Mouse (Mus musculus) liver, embryonic 14.5 days (tissue): ENCODE measurements at regions not wholly inside any gene's neighbourhood (a gene's known extent, or its start where the extent isn't known, plus 50 kb on each side); places are given as distances from the start of the nearest gene placed in this dataset.

Experiments
- ATAC-seq: fragments of 200-750 bp; cut with Nextera tagmentation; 2 replicates; pipeline ENCODE4 v1.8.0; 2017; ENCODE audit warnings: moderate number of reproducible peaks, mild to moderate bottlenecking, moderate library complexity; ENCODE audit not compliant: insufficient read depth
- DNase-seq, 3 experiments: peaks; one replicate each; pipeline ENCODE4 v3.0.0-alpha.2; 2012 to 2013; ENCODE audit warnings: low read depth in 3 of 3, low spot score in 3 of 3
- H3K27ac ChIP-seq: fragments of 300-500 bp; sonication (generic); 2 replicates; pipeline ENCODE4 v1.5.1; 2014; ENCODE audit warnings: moderate library complexity, mild to moderate bottlenecking, control low read depth, inconsistent platforms
- H3K27me3 ChIP-seq: fragments of 300-500 bp; sonication (generic); 2 replicates; pipeline ENCODE4 v1.6.1; 2014; ENCODE audit warnings: mild to moderate bottlenecking, low read length, moderate library complexity; ENCODE audit not compliant: control insufficient read depth, insufficient read depth
- H3K36me3 ChIP-seq: fragments of 300-500 bp; sonication (generic); replicated peaks from 2 replicates; pipeline ENCODE4 v1.6.1; 2014; ENCODE audit warnings: low read depth; ENCODE audit not compliant: control insufficient read depth, insufficient read depth
- H3K4me1 ChIP-seq, 2 experiments: fragments of 200-500 bp in 1 of 2; fragments of 300-500 bp in 1 of 2; sonication (generic) in 1 of 2; replicated peaks; 2 replicates each; pipeline ENCODE4 v1.6.1; 2012 to 2014; ENCODE audit warnings: antibody characterized with exemption in 1 of 2, inconsistent platforms in 1 of 2, low read length in 1 of 2; ENCODE audit not compliant: control insufficient read depth in 2 of 2, insufficient read depth in 2 of 2
- H3K4me2 ChIP-seq: fragments of 300-500 bp; sonication (generic); 2 replicates; pipeline ENCODE4 v1.6.1; 2014; ENCODE audit warnings: low read depth, mild to moderate bottlenecking, control low read depth, moderate library complexity
- H3K4me3 ChIP-seq, 2 experiments: fragments of 200-500 bp in 1 of 2; fragments of 300-500 bp in 1 of 2; sonication (generic) in 1 of 2; 2 replicates each; pipeline ENCODE4 v1.5.1; 2012 to 2014; ENCODE audit warnings: low read depth in 2 of 2, low read length in 2 of 2, mild to moderate bottlenecking in 2 of 2, control low read depth in 1 of 2, inconsistent platforms in 1 of 2, moderate library complexity in 1 of 2; ENCODE audit not compliant: insufficient read depth in 1 of 2
- H3K9ac ChIP-seq: fragments of 300-500 bp; sonication (generic); replicated peaks from 2 replicates; pipeline ENCODE4 v1.6.1; 2014; ENCODE audit warnings: mild to moderate bottlenecking, control low read depth, moderate library complexity
- H3K9me3 ChIP-seq: fragments of 300-500 bp; sonication (generic); 2 replicates; pipeline ENCODE4 v1.6.1; 2016; ENCODE audit warnings: low read length, mixed read lengths; ENCODE audit not compliant: control insufficient read depth
- CTCF ChIP-seq: IDR thresholded peaks from 2 replicates; pipeline ENCODE4 v1.5.1; 2016; ENCODE audit warnings: antibody characterized with exemption, low read depth, control low read depth
- EP300 ChIP-seq: IDR thresholded peaks from 2 replicates; pipeline ENCODE4 v1.6.1; 2016; ENCODE audit warnings: antibody characterized with exemption, low read depth
- WGBS: fragments of 180-500 bp; shearing (Covaris S2); extraction: QIAGEN DNeasy Blood & Tissue Kit; methylation state at CpG from one replicate; pipeline ENCODE4 v1.1.7; 2014; ENCODE audit not compliant: insufficient replicate concordance; 5-methylcytosine and 5-hydroxymethylcytosine counted together

DNA sequence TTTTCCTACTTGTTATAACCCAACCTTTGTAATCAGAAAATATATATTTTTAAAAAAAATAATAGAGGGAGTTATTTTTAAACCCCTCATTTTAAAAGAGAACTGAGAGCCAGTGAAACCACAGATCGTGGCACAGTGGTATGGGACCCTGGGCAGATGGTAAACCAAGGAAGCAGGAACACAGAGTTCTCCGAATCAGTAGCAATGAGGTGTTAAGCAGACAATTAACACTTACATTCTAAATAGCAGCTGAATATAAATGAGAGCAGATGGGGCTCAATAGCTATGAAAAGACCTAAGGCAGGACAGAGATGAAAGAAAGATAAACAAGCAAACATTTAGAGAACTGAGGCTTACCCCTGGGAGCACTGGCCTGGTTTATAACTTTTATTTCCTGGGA, 116.8 kb downstream of the Fam114a2 start:
- H3K4me2 ChIP-seq, result no peak overlapping the region
- no peak overlapping the region for H3K4me3 ChIP-seq
- H3K36me3 ChIP-seq, result no peaks in the 10 kb centered on the region
- no peak overlapping the region for H3K9ac ChIP-seq
- no peaks in the 10 kb centered on the region for H3K9me3 ChIP-seq
- ATAC-seq (no peak), DNase-seq (no peak)
- no peak overlapping the region for H3K27ac ChIP-seq
- TF ChIP-seq EP300 (no peak), CTCF (no peak)
- 30% methylated on average over 2 of the region's 2 CpGs for WGBS
- no peaks in the 10 kb centered on the region for H3K4me1 ChIP-seq
- no peaks in the 10 kb centered on the region for H3K27me3 ChIP-seq

DNA sequence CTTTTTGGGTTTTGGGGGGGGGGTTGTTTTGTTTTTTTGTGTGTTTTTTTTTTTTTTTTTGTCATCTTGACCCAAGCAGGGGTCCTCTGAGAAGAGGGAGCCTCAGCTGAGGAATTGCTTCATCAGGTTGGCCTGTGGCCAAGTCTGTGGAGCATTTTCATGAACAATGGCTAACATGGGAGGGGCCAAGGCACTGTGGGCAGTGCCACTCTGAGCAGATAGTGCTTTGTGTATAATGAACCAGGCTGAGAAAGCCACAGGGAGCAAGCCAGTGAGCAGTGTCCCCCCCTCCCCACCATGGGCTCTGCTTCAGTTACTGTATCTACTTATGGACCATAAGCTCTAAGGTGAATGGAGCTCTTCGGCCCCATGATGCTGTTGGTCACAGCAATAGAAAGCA, 119.1 kb downstream of the Fam114a2 start:
- no peak overlapping the region for H3K9ac ChIP-seq
- TF ChIP-seq CTCF (no peak), EP300 (no peak)
- H3K4me2 ChIP-seq, result no peak overlapping the region
- no peaks in the 10 kb centered on the region for H3K4me1 ChIP-seq
- H3K27ac ChIP-seq, result no peak overlapping the region
- no peaks in the 10 kb centered on the region for H3K36me3 ChIP-seq
- 55% methylated on average over 1 of the region's 1 CpGs for WGBS
- H3K27me3 ChIP-seq, result no peaks in the 10 kb centered on the region
- no peak for DNase-seq
- no peaks in the 10 kb centered on the region for H3K9me3 ChIP-seq
- H3K4me3 ChIP-seq, result no peak overlapping the region
- ATAC-seq, result no peak

DNA sequence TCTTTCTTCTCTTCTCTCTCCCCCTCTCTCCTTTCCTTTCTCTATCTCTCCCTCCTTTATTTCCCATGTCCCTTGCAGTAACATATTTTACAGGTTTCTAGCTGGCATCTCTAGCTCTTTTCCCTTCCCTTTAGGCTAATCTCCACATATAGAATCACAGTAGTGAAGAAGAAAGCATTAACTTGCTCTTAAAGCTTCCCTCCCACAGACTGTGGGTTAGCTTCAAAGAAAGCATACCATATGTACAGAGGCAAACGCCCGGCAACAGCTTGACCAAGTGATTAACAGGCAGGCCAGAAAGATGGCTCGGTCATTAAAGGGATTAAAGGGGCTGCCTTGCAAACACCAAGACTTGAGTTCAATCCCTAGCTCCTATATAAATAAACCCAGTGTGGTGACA, 122.0 kb downstream of the Fam114a2 start:
- no peak overlapping the region for H3K27ac ChIP-seq
- no peaks in the 10 kb centered on the region for H3K9me3 ChIP-seq
- no peak for ATAC-seq
- WGBS, result 42% methylated on average over 3 of the region's 3 CpGs
- TF ChIP-seq CTCF (no peak), EP300 (no peak)
- DNase-seq, result no peak
- no peak overlapping the region for H3K4me3 ChIP-seq
- H3K9ac ChIP-seq, result no peak overlapping the region
- H3K4me1 ChIP-seq, result no peaks in the 10 kb centered on the region
- H3K4me2 ChIP-seq, result no peak overlapping the region
- no peaks in the 10 kb centered on the region for H3K36me3 ChIP-seq
- H3K27me3 ChIP-seq, result no peaks in the 10 kb centered on the region

DNA sequence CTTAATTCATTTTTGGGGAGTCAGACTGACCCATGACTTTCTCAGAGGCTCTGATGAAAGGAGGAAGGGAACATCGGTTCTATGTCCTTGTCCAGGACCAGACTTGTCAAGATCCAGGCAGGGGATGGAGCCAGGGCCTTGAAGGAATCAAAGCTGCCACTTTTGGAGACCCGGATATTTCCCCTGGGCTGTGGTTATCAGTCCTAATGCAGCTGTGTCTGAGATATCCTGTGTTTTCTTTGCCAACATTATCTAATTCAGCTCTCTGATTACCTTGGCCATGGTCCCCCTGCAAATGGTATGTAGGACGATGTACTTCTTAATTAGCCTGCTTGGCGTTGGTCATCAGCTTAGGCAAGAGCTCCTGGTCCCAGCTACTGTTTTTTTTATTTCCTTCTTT, 127.6 kb downstream of the Fam114a2 start:
- no peak overlapping the region for H3K27ac ChIP-seq
- DNase-seq (no peak), ATAC-seq (no peak)
- no peaks in the 10 kb centered on the region for H3K9me3 ChIP-seq
- no peak overlapping the region for H3K4me2 ChIP-seq
- H3K36me3 ChIP-seq, result no peaks in the 10 kb centered on the region
- H3K4me3 ChIP-seq, result no peak overlapping the region
- no peaks in the 10 kb centered on the region for H3K27me3 ChIP-seq
- TF ChIP-seq EP300, result no peak
- no peak for TF ChIP-seq CTCF
- no peaks in the 10 kb centered on the region for H3K4me1 ChIP-seq
- no peak overlapping the region for H3K9ac ChIP-seq
- 31% methylated on average over 4 of the region's 4 CpGs for WGBS
